Mouse (Mus musculus) embryonic facial prominence, embryonic 14.5 days (tissue): ENCODE measurements at regions not wholly inside any gene's neighbourhood (a gene's known extent, or its start where the extent isn't known, plus 50 kb on each side); places are given as distances from the start of the nearest gene placed in this dataset.
A peak's percentile ranks its signal among the peaks of the same experiment; 100 is the strongest.

Experiments used
- ATAC-seq: fragments of 200-750 bp; cut with Nextera tagmentation; 2 replicates; pipeline ENCODE4 v1.8.0; 2017; ENCODE audit warnings: low read depth, moderate number of reproducible peaks, moderate TSS enrichment
- DNase-seq: peaks from one replicate; pipeline ENCODE4 v3.0.0-alpha.2; 2015; ENCODE audit warnings: low spot score
- H3K27ac ChIP-seq: fragments of 300-500 bp; sonication (generic); replicated peaks from 2 replicates; pipeline ENCODE4 v1.5.1; 2014; ENCODE audit warnings: low read depth, mild to moderate bottlenecking, low read length, moderate library complexity
- H3K27me3 ChIP-seq: fragments of 300-500 bp; sonication (generic); replicated peaks from 2 replicates; pipeline ENCODE4 v1.6.1; 2014; ENCODE audit warnings: low read length; ENCODE audit not compliant: control insufficient read depth, insufficient read depth
- H3K36me3 ChIP-seq: fragments of 300-500 bp; sonication (generic); 2 replicates; pipeline ENCODE4 v1.6.1; 2014; ENCODE audit warnings: low read length, mixed read lengths; ENCODE audit not compliant: control insufficient read depth, insufficient read depth
- H3K4me1 ChIP-seq: fragments of 300-500 bp; sonication (generic); 2 replicates; pipeline ENCODE4 v1.6.1; 2014; ENCODE audit warnings: antibody characterized with exemption, low read length; ENCODE audit not compliant: control insufficient read depth, insufficient read depth
- H3K4me2 ChIP-seq: fragments of 300-500 bp; sonication (generic); 2 replicates; pipeline ENCODE4 v1.6.1; 2014; ENCODE audit warnings: low read depth, mild to moderate bottlenecking, low read length, moderate library complexity, mixed read lengths
- H3K4me3 ChIP-seq: fragments of 300-500 bp; sonication (generic); 2 replicates; pipeline ENCODE4 v1.5.1; 2014; ENCODE audit warnings: low read depth, mild to moderate bottlenecking, low read length
- H3K9ac ChIP-seq: fragments of 300-500 bp; sonication (generic); 2 replicates; pipeline ENCODE4 v1.6.1; 2014; ENCODE audit warnings: low read depth, mild to moderate bottlenecking, low read length, moderate library complexity, mixed read lengths
- H3K9me3 ChIP-seq: fragments of 300-500 bp; sonication (generic); 2 replicates; pipeline ENCODE4 v1.6.1; 2016; ENCODE audit warnings: low read length; ENCODE audit not compliant: control insufficient read depth
- WGBS: fragments of 180-500 bp; shearing (Covaris S2); extraction: QIAGEN DNeasy Blood & Tissue Kit; methylation state at CpG from one replicate; pipeline ENCODE4 v1.1.7; 2014; 5-methylcytosine and 5-hydroxymethylcytosine counted together

- H3K4me3 ChIP-seq: no peak overlapping the region
- WGBS: 93% methylated on average over 5 of the region's 5 CpGs
- H3K36me3 ChIP-seq: no peaks in the 10 kb centered on the region
- no peak for ATAC-seq
- 0 out of 2 replicates have a peak, but pooled peaks cover 4% of the 10 kb centered on the region for H3K9me3 ChIP-seq
- no peaks in the 10 kb centered on the region for H3K27me3 ChIP-seq
- H3K27ac ChIP-seq: no peak overlapping the region
- no peaks in the 10 kb centered on the region for H3K4me1 ChIP-seq
- H3K9ac ChIP-seq: no peak overlapping the region
- DNase-seq: no peak
- no peak overlapping the region for H3K4me2 ChIP-seq
Observed at GRCm38 (mm10) chr1:57576066-57576753, 169.3 kb upstream of the Tyw5 start.

GRCm38 (mm10) chr1:57579086-57579485 lies 172.2 kb upstream of the Tyw5 start:
- no peaks in the 10 kb centered on the region for H3K36me3 ChIP-seq
- no peak overlapping the region for H3K9ac ChIP-seq
- H3K27ac ChIP-seq: peak overlapping the region; percentile 70; the same call in 1 of the 2 replicates
- DNase-seq: peak; percentile 95
- H3K4me3 ChIP-seq: no peak overlapping the region
- H3K4me2 ChIP-seq: no peak overlapping the region
- WGBS: 33% methylated on average over 3 of the region's 3 CpGs
- peak; percentile 71 for ATAC-seq
- 0 out of 2 replicates have a peak, but pooled peaks cover 4% of the 10 kb centered on the region for H3K9me3 ChIP-seq
- H3K27me3 ChIP-seq: no peaks in the 10 kb centered on the region
- no peaks in the 10 kb centered on the region for H3K4me1 ChIP-seq

GRCm38 (mm10) chr1:57593707-57594589 lies 180.0 kb upstream of the Spats2l start:
- ATAC-seq (no peak), DNase-seq (peak; percentile 12)
- H3K27me3 ChIP-seq: no peaks in the 10 kb centered on the region
- no peak overlapping the region for H3K9ac ChIP-seq
- 0 out of 2 replicates have a peak, but pooled peaks cover 6% of the 10 kb centered on the region for H3K4me1 ChIP-seq
- no peak overlapping the region for H3K4me2 ChIP-seq
- 0 out of 2 replicates have a peak, but pooled peaks cover 2% of the 10 kb centered on the region for H3K9me3 ChIP-seq
- no peak overlapping the region for H3K27ac ChIP-seq
- no peaks in the 10 kb centered on the region for H3K36me3 ChIP-seq
- 73% methylated on average over 7 of the region's 7 CpGs for WGBS
- H3K4me3 ChIP-seq: no peak overlapping the region

GRCm38 (mm10) chr1:57594815-57595214 lies 179.1 kb upstream of the Spats2l start:
- no peak overlapping the region for H3K27ac ChIP-seq
- H3K4me2 ChIP-seq: no peak overlapping the region

GRCm38 (mm10) chr1:57600951-57601350 lies 173.0 kb upstream of the Spats2l start:
- H3K27ac ChIP-seq: no peak overlapping the region
- no peak overlapping the region for H3K4me3 ChIP-seq
- no peak overlapping the region for H3K9ac ChIP-seq
- 72% methylated on average over 2 of the region's 2 CpGs for WGBS
- no peaks in the 10 kb centered on the region for H3K36me3 ChIP-seq
- H3K9me3 ChIP-seq: no peaks in the 10 kb centered on the region
- DNase-seq: peak; percentile 68
- peak; percentile 57; the same call in 1 of the 2 replicates for ATAC-seq
- H3K27me3 ChIP-seq: no peaks in the 10 kb centered on the region
- no peaks in the 10 kb centered on the region for H3K4me1 ChIP-seq
- no peak overlapping the region for H3K4me2 ChIP-seq

More at GRCm38 (mm10) chr1:57594815-57595214, 179.1 kb upstream of the Spats2l start:
- no peak for ATAC-seq
- DNase-seq: no peak
- no peaks in the 10 kb centered on the region for H3K9me3 ChIP-seq
- no peak overlapping the region for H3K4me3 ChIP-seq
- WGBS: 53% methylated on average over 5 of the region's 5 CpGs
- no peak overlapping the region for H3K9ac ChIP-seq
- H3K27me3 ChIP-seq: no peaks in the 10 kb centered on the region
- no peaks in the 10 kb centered on the region for H3K36me3 ChIP-seq
- H3K4me1 ChIP-seq: 0 out of 2 replicates have a peak, but pooled peaks cover 6% of the 10 kb centered on the region

GRCm38 (mm10) chr1:57605525-57605924 lies 168.4 kb upstream of the Spats2l start:
- H3K4me2 ChIP-seq: no peak overlapping the region
- H3K4me1 ChIP-seq: peaks cover 9% of the 10 kb centered on the region; the same call in 1 of the 2 replicates
- H3K9ac ChIP-seq: no peak overlapping the region
- DNase-seq: peak; percentile 20
- H3K36me3 ChIP-seq: no peaks in the 10 kb centered on the region
- H3K27me3 ChIP-seq: no peaks in the 10 kb centered on the region
- no peaks in the 10 kb centered on the region for H3K9me3 ChIP-seq
- ATAC-seq: no peak
- no peak overlapping the region for H3K4me3 ChIP-seq
- 47% methylated on average over 1 of the region's 1 CpGs for whole genome bisulfite sequencing
- H3K27ac ChIP-seq: no peak overlapping the region

GRCm38 (mm10) chr1:57606060-57606683 lies 167.8 kb upstream of the Spats2l start:
- WGBS: 46% methylated on average over 4 of the region's 4 CpGs
- DNase-seq: peak; percentile 27
- Histone ChIP-seq H3K9me3 (no peaks in the 10 kb centered on the region), H3K4me3 (no peak overlapping the region), H3K9ac (no peak overlapping the region), H3K27me3 (no peaks in the 10 kb centered on the region), H3K36me3 (no peaks in the 10 kb centered on the region), H3K4me1 (peaks cover 9% of the 10 kb centered on the region; the same call in 1 of the 2 replicates), H3K4me2 (no peak overlapping the region), H3K27ac (no peak overlapping the region)
- ATAC-seq: peak; percentile 47; the same call in 1 of the 2 replicates

- Histone ChIP-seq H3K27me3 (no peaks in the 10 kb centered on the region), H3K4me2 (no peak overlapping the region), H3K27ac (no peak overlapping the region), H3K4me3 (no peak overlapping the region), H3K4me1 (peaks cover 9% of the 10 kb centered on the region; the same call in 1 of the 2 replicates), H3K9me3 (no peaks in the 10 kb centered on the region), H3K9ac (no peak overlapping the region), H3K36me3 (no peaks in the 10 kb centered on the region)
- 60% methylated on average over 8 of the region's 8 CpGs for WGBS
- ATAC-seq (no peak), DNase-seq (no peak)
Observed at GRCm38 (mm10) chr1:57607026-57607425, 166.9 kb upstream of the Spats2l start.
